Mouse (Mus musculus): ENCODE measurements at regions not wholly inside any gene's neighbourhood (a gene's known extent, or its start where the extent isn't known, plus 50 kb on each side); places are given as distances from the start of the nearest gene placed in this dataset.
A peak's percentile ranks its signal among the peaks of the same experiment; 100 is the strongest.

DNA sequence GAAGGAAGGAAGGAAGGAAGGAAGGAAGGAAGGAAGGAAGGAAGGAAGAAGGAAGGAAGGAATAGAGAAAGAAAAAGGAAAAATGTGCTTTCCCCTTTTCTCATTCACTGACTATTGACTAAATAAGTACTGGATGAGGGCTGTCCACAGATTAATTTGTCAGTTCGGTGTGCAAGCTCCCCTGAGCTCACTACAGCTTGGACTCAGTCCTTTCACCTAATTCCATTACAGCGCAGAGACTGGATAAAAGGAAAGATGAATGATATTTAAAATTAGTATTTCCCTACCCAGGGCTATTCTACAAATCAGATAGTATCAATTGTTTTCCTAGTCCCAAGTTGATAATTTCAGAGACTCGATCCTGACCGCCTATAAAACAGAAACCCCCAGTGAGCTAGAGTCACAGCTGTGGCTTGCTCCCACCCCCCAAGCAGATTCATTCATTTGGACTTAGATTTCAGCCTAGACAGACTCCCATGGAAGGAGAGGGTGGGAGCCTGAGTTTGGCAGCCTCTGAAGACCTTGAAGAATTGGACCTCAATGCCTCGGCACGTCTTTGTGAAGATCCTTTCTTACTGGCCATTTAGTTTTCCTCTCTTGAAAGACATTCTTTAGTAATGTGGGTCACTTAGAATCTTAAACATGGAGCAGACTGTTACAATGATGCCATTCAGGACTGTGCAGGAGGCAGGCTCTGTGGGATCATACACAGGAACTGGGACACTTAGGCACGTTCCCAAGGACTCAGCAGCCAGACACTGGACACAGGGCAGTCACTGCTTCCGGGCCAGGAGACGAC is 179.2 kb upstream of the Pabpc6 start:
- DNase-seq (ENCODE audit: low read depth, low spot score), result peak; percentile 64

DNA sequence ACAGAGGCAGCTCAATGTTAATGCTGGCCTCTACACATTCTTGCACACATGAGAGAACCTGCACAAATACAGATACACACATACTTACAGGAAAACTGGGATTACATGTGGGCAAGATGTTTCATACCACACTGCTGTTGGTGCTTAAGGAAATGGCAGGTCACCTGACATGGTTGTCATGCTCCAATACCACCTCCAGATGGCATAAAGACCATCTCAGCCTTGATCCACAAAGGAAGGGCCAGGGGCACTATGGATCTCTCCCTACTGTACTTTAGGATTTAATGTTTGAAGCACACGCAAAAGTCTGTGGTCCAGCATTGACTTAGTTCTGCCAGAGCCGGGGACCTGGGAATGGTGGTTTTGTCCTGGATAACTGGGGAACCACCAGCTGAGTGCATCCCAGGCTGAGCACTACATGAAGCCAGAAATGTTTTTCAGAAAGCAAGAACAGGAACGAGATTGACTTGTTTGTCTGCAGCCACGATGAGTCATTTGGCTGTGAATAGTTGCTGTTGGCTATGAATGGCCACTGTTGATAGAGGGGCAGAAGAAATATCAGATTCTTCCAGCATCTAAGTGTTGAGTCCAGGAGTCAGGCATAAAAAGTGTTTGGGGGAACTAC is 176.0 kb upstream of the Pabpc6 start:
- peak; percentile 77 for DNase-seq (ENCODE audit: low read depth, low spot score)

DNA sequence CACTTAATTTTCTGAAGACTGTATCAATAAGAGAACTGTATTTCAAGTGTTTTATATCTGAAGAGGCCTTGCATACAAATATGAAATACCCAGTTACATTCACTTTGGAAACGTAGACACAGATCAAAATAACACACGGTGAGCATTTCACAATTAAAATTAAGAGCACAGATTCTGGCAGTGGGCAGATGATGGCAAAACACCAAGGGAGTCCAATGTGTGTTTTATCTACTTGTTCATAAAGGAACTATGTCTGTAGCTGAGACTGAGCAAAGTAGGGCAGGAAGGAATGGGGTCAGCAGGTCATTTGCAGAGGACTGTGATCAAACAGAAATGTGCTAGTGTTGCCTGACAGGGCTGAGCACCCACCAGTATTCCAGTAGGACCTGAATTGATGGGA is 171.6 kb upstream of the Pabpc6 start:
- peak; percentile 31 for DNase-seq (ENCODE audit: low read depth, low spot score)

DNA sequence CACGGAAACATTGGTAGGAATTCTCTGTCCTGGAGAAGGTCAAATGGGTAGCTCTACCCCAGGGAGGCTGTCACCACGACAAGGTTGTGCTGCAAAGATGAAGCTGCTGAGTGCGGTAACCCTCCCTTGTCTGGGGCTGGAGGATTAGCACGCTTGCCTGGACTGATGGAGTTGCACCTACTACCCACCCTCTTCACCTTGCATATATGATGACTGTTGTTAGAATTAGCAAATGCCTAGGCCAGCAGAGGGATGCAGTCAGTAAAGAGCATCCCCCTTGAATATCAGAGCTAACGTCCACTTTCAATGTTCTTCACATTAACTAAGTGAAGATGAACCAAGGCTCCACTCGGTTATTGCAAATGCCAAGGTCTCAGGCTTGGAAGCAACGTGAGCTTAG is 169.7 kb upstream of the Pabpc6 start:
- DNase-seq (ENCODE audit: low read depth, low spot score), result no peak

DNA sequence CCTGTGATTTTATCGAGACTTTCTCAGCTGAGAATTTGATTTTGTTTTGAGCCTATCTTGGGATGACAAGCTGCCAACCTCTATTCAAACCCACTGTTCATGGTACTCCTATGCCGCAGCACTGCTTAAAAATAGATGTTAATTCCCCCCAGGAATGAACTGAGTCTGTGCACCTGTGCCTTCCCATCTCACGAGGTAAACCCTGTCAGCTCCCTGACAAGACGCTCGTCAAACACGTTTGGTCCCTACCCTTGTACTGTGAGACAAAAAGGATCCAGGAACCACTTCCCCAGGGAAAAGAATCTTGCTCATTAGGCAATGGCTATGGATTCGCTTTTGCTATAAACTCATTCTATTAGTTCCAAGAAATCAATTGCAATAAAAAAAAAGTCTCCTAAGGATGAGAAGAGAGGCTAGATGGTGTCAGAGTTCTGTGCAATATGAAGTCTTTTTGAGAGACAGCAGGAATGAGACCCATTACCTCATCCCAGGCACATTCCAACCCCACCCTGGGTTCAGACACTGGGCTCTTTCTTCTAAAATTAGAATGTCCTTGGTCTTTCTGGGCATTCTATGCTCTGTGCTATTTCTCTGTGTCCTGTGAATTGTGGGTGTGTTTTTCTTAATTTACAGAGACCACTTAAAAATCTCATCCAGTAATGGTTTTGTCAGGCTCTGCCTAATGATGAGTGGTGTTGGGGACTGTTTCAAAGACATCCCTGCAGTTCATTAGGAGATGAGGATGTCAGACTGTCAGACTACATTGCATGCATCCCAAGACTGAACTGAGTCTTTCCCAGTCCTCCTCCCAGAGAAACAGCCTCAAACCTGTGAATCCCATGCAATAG is 167.7 kb upstream of the Pabpc6 start:
- DNase-seq (ENCODE audit: low read depth, low spot score), result peak; percentile 36

DNA sequence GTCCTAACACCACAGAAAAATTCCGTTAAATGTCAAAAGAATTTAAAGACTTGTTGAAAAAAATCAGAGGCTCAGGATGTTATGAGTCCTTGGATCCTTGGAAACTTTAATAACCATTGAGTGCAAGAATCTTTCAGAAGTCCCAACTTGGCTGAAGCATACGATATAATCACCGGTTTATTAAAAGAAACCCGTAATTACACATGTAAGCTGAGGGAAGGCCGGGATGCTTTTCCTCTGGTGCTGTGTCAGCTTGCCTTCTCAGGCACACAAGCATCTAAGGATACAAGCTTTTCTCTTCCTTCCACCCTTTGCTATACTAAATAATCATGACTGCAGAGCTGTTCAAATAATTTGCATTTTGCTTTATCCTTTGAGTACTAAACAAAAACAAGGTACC is 160.4 kb upstream of the Pabpc6 start:
- peak; percentile 82 for DNase-seq (ENCODE audit: low read depth, low spot score)

DNA sequence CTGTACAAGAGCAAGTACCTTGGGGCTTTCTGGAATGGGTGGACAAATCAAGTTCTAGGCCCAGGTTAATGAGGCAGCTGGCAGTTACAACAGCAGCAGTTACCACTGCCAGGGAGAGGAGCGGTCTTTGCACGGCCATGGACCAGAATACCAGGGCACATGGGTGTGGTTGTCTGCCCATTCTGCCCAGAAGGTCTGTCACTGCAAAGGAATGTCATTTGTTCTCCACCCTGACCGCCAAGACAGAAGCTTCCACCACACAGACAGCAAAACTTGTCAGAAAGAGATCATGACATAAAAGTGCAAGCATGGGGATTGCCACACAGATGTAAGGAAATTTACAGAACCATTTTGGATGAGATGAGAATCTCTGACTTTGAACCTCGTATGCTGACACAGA is 151.8 kb upstream of the Pabpc6 start:
- no peak for DNase-seq (ENCODE audit: low read depth, low spot score)

DNA sequence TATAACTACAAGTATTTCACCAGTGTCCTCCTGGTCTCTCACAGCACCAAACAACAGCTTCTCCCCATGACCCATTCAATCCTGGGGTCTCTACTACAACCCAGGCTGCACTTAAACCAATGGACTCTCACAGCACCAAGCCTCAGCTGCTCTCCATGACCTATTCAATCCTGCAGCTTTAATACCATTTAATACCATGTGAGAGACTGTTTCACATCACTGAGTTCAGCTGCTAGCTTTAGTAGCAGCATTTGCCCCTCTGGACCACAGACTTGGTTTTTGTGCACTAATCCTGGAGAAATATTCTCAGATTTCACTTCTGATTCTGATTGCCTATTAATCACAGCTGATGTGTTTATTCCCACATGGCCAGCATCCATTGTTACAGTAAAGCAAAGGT is 147.5 kb upstream of the Pabpc6 start:
- no peak for DNase-seq (ENCODE audit: low read depth, low spot score)

DNA sequence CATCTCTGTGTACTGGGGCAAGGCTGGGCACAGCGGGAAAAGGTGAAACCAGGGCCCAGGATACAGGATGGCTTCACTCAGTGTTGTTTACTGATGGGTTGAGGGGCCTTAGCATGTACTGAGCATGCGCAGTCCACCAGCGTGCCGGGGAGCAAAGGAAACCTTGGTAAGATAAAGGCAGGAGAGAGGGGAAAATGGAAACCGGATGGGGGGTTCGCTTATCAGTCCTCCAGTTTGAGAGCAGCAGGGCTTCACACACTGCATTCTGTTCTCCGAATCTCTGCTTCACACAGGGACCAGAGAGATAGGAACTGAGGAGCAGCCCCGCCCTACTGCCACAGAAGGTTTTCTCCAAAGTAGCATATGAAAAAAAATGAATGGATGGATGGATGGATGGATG is 127.6 kb upstream of the Pabpc6 start:
- no peak for DNase-seq (ENCODE audit: low read depth, low spot score)

DNA sequence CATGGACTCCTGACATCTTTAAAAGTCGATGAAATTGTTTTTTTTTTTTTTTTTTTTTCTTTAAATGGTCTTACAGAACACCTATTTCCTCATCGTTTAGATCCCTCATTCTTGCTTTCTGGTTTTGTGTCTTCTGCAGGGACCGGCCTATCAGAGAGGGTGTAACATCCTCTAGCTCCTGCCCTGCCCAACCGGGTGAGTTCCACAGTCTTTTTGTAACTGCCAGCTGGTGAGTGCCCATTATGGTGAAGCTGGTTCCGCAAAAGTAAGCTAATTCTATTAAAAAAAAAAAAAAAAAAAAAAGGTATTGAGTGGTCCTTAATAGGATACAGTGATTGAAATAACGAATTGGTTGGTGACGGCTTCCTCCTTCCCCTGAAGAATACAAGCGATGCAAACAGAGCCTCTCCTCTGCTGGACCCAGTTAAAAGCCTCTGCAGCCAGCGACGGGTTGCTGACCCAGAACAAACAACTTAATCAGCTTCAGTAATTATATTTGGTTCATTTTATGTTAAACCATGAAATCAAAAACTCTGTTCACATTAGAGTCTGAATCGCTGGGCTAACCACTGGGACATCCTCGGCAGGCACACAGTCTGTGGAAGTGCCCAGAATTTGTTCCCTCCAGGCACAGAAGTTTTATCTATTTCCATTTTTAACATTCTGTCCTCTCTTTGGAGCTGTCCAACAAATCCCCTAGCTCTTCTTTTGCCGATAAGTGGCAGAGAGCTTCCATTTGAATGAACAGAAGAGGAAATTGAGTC is 126.9 kb upstream of the Pabpc6 start:
- no peak for DNase-seq (ENCODE audit: low read depth, low spot score)

DNA sequence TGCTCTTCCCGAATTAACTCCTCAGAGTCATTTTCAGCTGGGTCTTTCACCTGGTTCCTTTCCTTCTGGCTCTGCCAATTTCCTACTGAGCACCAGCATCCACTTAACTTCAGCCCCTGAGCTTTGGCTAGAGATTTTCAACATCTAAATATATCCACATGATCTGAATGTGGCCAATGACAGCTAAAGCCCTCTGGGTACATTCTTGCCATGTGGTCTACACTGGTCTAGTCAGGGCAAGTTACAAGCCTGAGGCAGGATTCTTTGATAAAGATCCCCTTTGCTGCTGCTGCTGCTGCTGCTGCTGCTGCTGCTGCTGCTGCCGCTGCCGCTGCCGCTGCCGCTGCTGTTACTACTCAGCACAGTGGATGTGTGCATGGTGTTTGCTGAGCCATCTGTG is 109.3 kb upstream of the Pabpc6 start:
- DNase-seq (ENCODE audit: low read depth, low spot score), result no peak

DNA sequence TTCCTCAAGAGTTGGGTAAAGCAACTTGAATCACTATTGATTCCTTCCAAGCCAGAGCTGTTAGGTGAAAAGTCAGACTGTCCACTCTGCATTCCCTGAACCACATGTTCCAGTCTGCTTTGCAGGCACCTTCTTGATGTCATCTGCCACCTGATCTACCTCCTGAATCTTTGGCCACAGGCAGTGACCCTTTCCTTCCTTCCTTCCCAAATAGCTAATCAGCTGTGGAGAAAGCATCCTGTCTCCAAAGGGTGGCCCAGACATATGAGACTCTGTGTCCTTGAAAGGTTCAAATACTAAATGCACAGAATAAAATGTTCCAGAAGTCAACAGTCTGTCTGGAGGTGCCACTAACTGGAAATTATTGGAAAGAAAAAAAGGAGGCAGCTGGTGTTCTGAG is 107.6 kb upstream of the Pabpc6 start:
- no peak for DNase-seq (ENCODE audit: low read depth, low spot score)

DNA sequence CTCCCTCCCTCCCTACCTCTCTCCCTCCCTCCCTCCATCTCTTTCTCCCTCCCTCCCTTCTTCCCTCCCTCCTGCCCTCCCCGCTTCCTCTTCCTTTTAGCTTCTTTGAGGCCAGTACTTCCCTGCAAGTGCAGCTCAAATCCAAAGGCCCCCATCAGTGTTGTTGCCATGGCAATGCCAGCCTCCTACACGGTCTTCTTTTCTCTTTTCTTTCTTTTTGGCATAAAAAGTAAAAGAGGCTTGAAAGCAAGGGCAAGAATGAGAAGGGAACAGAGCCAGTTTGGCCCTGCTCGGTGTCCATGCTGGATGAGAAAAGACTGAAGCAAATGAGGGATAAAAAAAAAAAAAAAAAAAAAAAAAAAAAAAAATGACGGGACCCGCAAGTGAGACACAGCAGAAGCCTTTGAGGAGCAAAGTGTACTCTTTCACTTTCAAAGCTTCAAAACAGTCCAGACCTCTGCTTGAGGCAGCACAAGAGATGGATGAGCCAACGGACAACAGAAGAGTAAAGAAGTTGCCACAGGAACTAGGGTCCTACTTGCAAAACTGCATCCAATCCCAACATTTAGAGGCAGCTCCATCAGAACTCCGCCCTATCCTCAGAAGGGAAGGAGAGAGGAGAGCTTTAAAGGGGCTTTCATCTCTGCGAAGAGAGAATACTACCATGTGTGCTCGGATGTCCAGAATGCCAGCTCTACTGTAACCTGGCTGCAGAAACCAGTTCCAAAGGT is 106.9 kb upstream of the Pabpc6 start:
- DNase-seq (ENCODE audit: low read depth, low spot score), result peak; percentile 87

DNA sequence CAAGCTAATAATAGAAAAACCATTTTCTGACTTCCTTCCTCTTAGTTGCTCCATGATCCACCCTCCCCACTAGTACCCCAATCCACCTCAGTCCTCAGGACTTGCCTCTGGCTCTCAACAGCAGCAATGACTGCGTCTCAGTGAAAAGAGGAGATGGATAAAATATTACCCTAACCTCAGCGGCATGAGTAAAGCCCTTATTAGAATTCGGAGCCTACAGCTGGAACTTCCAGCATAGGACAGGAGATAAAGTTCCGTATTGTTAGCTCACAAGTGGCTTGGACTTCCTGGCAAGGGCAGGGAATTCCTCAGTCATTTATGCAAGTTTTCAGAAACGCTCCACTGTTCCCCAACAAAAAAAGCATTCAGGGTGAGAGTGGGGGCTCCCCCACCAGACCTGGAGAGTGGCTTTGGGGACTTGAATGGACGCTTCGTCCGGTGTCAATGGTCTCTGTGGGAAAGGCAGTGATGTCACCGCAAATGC is 106.2 kb upstream of the Pabpc6 start:
- peak; percentile 85 for DNase-seq (ENCODE audit: low read depth, low spot score)

DNA sequence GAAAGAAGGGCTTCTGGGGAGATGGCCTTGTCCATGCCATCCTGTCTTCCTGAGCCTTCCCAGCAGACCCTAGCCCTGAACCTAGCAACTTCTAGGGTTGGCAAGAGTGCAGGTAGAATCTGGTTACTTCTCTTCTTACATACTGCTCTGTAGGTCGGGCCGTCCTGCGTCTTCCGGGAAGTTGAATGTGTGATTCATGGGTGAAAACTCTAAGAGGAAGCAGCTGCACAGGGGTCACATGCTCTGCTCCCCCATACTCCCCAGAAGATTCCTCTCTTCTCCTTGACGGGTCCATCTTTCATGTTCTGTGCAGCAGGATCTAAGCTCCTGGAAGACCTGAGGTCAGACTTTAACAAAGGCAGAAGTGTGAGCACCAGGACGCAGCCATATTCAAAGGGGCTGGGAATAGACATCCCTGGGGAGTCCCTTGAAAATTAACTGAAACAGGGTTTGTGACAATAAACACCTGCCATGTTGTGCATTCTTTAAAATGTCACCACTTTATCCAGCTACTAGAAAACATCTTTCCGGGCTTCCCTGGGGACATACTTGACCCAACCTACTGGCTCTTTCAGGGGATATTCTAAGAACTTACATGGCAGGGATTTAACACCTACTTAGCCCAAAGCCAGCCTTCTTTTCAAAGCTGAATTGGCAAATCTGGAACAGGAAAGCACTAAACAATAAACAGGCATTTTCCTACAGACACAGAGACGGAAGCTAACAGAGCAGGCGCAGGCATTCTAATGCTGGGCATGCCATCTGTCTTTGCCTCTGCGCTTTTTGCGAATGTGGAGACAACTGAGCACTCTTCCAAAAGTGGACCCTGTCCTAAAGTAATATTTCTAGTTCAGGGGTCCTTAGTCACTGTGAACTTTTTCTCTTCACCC is 105.5 kb upstream of the Pabpc6 start:
- peak; percentile 40 for DNase-seq (ENCODE audit: low read depth, low spot score)

DNA sequence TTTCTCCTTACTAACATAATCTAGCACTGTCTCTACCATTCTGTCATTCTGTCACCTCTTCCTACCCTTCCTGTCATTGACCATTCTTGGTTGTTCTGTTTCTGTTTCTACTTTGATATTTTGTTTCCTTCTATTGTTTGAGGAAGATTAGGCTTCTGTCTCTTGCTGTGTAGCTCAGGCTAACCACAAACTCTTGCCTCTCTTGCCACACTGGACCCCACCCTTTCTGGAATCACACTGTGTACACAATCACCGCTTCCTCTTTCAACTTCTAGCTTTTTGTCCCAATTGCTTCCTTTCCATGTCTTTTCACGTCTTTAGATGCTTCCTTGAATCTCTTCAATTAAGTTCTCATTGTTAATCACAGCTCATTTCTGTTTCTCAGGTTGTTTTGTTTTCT is 104.2 kb upstream of the Pabpc6 start:
- no peak for DNase-seq (ENCODE audit: low read depth, low spot score)

DNA sequence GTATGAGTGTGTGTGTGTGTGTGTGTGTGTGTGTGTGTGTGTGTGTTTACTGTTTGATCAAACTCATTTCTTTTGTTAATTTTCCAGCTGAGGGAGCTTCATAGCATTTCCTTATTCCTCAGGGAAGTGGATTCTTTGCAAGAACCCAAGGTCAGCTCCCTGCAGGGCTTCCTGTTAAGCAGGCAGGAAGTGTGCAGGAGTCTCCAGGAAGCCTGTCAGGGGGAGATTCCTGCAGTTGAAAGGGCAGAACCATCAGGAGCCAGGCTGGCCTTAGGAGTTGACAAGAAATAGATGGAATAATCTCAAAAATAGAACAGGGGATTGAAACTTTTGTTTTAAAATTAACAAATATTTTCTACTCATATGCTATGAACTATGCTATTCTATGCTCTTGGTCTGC is 98.8 kb upstream of the Pabpc6 start:
- DNase-seq (ENCODE audit: low read depth, low spot score), result no peak

DNA sequence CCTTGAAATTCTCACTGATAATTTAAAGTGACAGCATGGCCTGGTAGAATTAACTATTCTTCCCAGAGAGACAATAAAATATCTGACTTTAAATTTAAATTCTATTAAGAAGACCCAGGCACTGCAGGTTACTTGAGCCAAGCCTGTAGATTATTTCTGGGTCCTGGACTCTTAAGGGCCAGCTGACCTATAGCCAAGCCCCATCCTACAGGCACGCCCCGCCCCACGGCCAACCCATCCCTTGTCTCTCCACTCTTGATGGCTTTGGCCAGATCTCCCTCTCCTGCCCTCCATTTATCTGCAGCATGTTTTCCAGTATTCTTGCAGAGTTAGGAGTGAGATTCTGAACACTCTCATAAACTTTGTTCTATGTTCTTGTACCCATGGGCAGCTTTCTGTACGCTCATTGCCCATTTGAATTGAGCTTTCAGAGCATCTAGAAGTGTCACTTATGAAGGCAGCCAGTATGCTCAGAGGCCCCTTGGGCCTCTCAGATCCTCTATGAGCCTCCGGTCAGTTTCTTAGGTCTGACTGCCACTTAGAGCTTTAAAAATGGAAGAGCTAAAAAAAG is 96.2 kb upstream of the Pabpc6 start:
- no peak for DNase-seq (ENCODE audit: low read depth, low spot score)

DNA sequence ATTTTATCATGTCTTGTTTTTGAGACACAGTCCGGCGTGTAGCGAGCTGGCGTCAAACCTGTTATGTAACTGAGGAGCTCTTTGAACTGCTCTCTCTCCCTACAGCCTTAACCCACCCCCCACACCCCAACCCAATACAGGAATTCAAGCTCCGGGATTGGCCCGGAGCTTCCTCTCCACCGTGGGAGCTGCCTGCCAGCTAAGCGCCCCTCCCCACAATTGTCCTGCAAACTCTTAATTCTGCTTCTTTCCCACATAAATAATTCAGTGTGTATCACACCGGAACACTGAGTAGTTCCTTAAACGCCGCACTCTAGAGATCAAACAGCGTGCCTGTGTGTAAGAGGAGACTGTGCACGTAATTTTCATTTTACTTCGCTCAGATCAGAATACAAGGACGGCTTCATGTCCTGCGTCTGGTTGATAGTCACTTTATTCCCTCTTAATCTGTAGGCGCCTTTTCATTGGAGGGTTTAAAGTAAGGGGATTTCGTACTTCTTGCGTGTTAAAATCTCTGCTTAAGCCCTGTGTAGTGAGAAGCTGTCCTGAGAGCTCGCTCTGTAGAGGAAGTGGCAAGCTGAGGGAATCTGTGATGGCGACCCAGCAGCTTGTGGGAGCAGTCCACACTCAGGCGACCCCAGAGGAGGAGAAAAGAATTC is 95.3 kb upstream of the Pabpc6 start:
- DNase-seq (ENCODE audit: low read depth, low spot score), result peak; percentile 89

Data from brain, adult 2 months (tissue).